Mouse (Mus musculus): ENCODE data around the gene Tnfsfm13. TPM values are rescaled to one million over a fixed set of nuclear protein-coding genes. Genes with fewer than 3 reads are reported as not detected.
A peak's percentile ranks its signal among the peaks of the same experiment; 100 is the strongest.

The Tnfsfm13 gene
- polyA plus RNA-seq, 1 experiment from 2014 or later, result 0.60 TPM

GRCm38 (mm10) chr11:69681314-69682208 lies 14.3 kb downstream of the Tnfsfm13 start, which contains the start of gene Senp3:
Gene Senp3, minus strand, starts transcription at chr11:69682084.
- Histone ChIP-seq H3K27me3 (ENCODE audit: control insufficient read depth, insufficient read depth, low read length) (no peaks in the 10 kb centered on the region), H3K4me3 (ENCODE audit: low read depth, low read length) (peak within 1 kb of the TSS; percentile 85), H3K9ac (ENCODE audit: low read length) (peak within 1 kb of the TSS; percentile 83), H3K36me3 (ENCODE audit: control insufficient read depth, insufficient read depth, low read length) (peaks cover 2% of the 10 kb centered on the region; the same call in 1 of the 2 replicates), H3K4me1 (replicated peaks; ENCODE audit: control insufficient read depth, insufficient read depth, low read length) (peaks cover 12% of the 10 kb centered on the region; the same call in 1 of the 2 replicates), H3K4me2 (ENCODE audit: low read depth, low read length, severe bottlenecking) (peak within 1 kb of the TSS; percentile 94), H3K27ac (ENCODE audit: low read depth, low read length) (peak within 1 kb of the TSS; percentile 92), H3K9me3 (ENCODE audit: control insufficient read depth, low read length) (no peaks in the 10 kb centered on the region)
- peak; percentile 95 for ATAC-seq (replicated peaks; ENCODE audit: low FRiP score)
- DNase-seq (ENCODE audit: low spot score), result peak; percentile 99
- WGBS, result 1% methylated on average over 73 of the region's 80 CpGs

DNA sequence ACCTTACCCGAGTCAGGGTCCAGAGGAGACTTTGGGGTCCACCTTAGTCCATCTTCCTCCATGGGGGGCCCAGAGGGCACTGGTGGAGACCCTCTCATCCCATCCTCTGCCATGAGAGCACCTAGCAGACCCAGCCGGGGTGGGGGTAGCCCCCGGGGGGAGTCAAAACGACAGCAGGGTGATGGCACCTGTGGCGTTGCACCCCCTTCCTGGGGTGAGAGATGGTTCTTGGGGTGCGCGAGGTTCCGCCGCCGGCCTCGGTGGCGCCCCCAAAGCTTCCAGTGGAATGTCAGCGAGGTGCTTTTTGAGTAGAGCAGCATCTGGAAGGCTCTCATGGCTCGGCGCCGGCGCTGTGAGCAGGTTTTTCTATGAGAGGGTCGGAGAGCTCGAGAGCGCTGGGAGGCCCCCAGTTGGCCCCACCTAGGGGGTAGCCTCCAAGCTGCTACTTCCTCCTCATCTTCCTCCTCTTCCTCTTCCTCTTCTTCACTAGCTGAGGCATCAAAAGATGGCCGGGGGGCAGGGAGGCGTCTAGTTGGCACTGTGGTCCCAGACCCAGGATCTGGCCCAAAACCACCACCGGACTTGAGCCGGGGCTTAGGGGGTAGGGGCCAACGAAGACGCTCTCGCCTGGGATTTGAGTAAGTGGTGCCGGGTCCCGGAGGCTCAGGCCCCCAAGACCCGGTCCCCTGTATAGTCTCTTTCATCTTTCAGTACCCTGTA lies 15.6 kb downstream of the Tnfsfm13 start:
- peak overlapping the region; percentile 85 for H3K4me3 ChIP-seq (ENCODE audit: low read depth, low read length)
- WGBS, result 93% methylated on average over 30 of the region's 30 CpGs
- H3K4me1 ChIP-seq (replicated peaks; ENCODE audit: control insufficient read depth, insufficient read depth, low read length), result peaks cover 12% of the 10 kb centered on the region; the same call in 1 of the 2 replicates
- no peak overlapping the region for H3K27ac ChIP-seq (ENCODE audit: low read depth, low read length)
- peak overlapping the region; percentile 83 for H3K9ac ChIP-seq (ENCODE audit: low read length)
- peaks cover 2% of the 10 kb centered on the region; the same call in 1 of the 2 replicates for H3K36me3 ChIP-seq (ENCODE audit: control insufficient read depth, insufficient read depth, low read length)
- peak overlapping the region; percentile 94; the same call in 1 of the 2 replicates for H3K4me2 ChIP-seq (ENCODE audit: low read depth, low read length, severe bottlenecking)
- H3K27me3 ChIP-seq (ENCODE audit: control insufficient read depth, insufficient read depth, low read length), result no peaks in the 10 kb centered on the region
- no peak for DNase-seq (ENCODE audit: low spot score)
- H3K9me3 ChIP-seq (ENCODE audit: control insufficient read depth, low read length), result no peaks in the 10 kb centered on the region
- no peak for ATAC-seq (replicated peaks; ENCODE audit: low FRiP score)

DNA sequence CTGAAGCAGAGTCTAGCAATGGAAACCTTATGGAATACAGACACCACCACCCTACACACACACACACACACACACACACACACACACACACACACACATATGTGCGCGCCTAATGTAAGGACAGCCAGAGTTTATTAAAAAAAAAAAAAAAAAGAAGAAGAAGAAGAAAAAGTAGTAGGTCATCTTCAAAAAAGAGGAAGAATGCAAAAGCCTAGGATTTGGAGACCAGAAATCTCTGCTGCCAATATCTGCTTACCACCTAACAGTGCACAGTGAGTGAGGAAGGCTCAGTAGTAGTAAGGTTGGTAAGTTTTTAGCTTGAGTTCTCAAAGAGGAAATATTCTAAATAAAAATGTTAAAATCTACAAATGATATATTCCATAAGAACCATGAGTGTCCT lies 16.8 kb downstream of the Tnfsfm13 start:
- Histone ChIP-seq H3K27me3 (ENCODE audit: control insufficient read depth, insufficient read depth, low read length) (no peaks in the 10 kb centered on the region), H3K27ac (ENCODE audit: low read depth, low read length) (no peak overlapping the region), H3K4me1 (replicated peaks; ENCODE audit: control insufficient read depth, insufficient read depth, low read length) (peaks cover 10% of the 10 kb centered on the region; the same call in 1 of the 2 replicates), H3K9ac (ENCODE audit: low read length) (no peak overlapping the region), H3K36me3 (ENCODE audit: control insufficient read depth, insufficient read depth, low read length) (peaks cover 5% of the 10 kb centered on the region), H3K4me3 (ENCODE audit: low read depth, low read length) (no peak overlapping the region), H3K4me2 (ENCODE audit: low read depth, low read length, severe bottlenecking) (no peak overlapping the region), H3K9me3 (ENCODE audit: control insufficient read depth, low read length) (no peaks in the 10 kb centered on the region)
- 100% methylated on average over 2 of the region's 2 CpGs for WGBS
- no peak for ATAC-seq (replicated peaks; ENCODE audit: low FRiP score)
- no peak for DNase-seq (ENCODE audit: low spot score)

GRCm38 (mm10) chr11:69672211-69672706 lies 23.6 kb downstream of the Tnfsfm13 start, which contains the start of gene Eif4a1:
Gene Eif4a1, minus strand, starts transcription at chr11:69672423.
- H3K36me3 ChIP-seq (ENCODE audit: control insufficient read depth, insufficient read depth, low read length), result peaks cover 27% of the 10 kb centered on the region
- H3K27me3 ChIP-seq (ENCODE audit: control insufficient read depth, insufficient read depth, low read length), result no peaks in the 10 kb centered on the region
- ATAC-seq (replicated peaks; ENCODE audit: low FRiP score), result peak; percentile 97
- 0% methylated on average over 36 of the region's 36 CpGs for WGBS
- H3K27ac ChIP-seq (ENCODE audit: low read depth, low read length), result peak within 1 kb of the TSS; percentile 94
- H3K4me3 ChIP-seq (ENCODE audit: low read depth, low read length), result peak within 1 kb of the TSS; percentile 100
- peak within 1 kb of the TSS; percentile 97 for H3K4me2 ChIP-seq (ENCODE audit: low read depth, low read length, severe bottlenecking)
- peaks cover 11% of the 10 kb centered on the region; the same call in 1 of the 2 replicates for H3K4me1 ChIP-seq (replicated peaks; ENCODE audit: control insufficient read depth, insufficient read depth, low read length)
- H3K9me3 ChIP-seq (ENCODE audit: control insufficient read depth, low read length), result no peaks in the 10 kb centered on the region
- DNase-seq (ENCODE audit: low spot score), result peak; percentile 99
- peak within 1 kb of the TSS; percentile 100 for H3K9ac ChIP-seq (ENCODE audit: low read length)

- peak; percentile 5; the same call in 1 of the 2 replicates for ATAC-seq (replicated peaks; ENCODE audit: low FRiP score)
- WGBS, result under 1% methylated on average over 43 of the region's 43 CpGs
- Histone ChIP-seq H3K27ac (ENCODE audit: low read depth, low read length) (peak overlapping the region; percentile 94), H3K4me2 (ENCODE audit: low read depth, low read length, severe bottlenecking) (peak overlapping the region; percentile 97), H3K9ac (ENCODE audit: low read length) (peak overlapping the region; percentile 100), H3K9me3 (ENCODE audit: control insufficient read depth, low read length) (no peaks in the 10 kb centered on the region), H3K36me3 (ENCODE audit: control insufficient read depth, insufficient read depth, low read length) (peaks cover 27% of the 10 kb centered on the region), H3K4me3 (ENCODE audit: low read depth, low read length) (peak overlapping the region; percentile 100), H3K27me3 (ENCODE audit: control insufficient read depth, insufficient read depth, low read length) (no peaks in the 10 kb centered on the region), H3K4me1 (replicated peaks; ENCODE audit: control insufficient read depth, insufficient read depth, low read length) (peaks cover 11% of the 10 kb centered on the region; the same call in 1 of the 2 replicates)
- no peak for DNase-seq (ENCODE audit: low spot score)
Measured at GRCm38 (mm10) chr11:69671726-69672124, 24.2 kb downstream of the Tnfsfm13 start.

- Histone ChIP-seq H3K36me3 (ENCODE audit: control insufficient read depth, insufficient read depth, low read length) (peaks cover 33% of the 10 kb centered on the region), H3K4me1 (replicated peaks; ENCODE audit: control insufficient read depth, insufficient read depth, low read length) (peaks cover 11% of the 10 kb centered on the region; the same call in 1 of the 2 replicates), H3K4me3 (ENCODE audit: low read depth, low read length) (peak overlapping the region; percentile 100), H3K27me3 (ENCODE audit: control insufficient read depth, insufficient read depth, low read length) (no peaks in the 10 kb centered on the region), H3K27ac (ENCODE audit: low read depth, low read length) (peak overlapping the region; percentile 94), H3K9me3 (ENCODE audit: control insufficient read depth, low read length) (no peaks in the 10 kb centered on the region), H3K9ac (ENCODE audit: low read length) (peak overlapping the region; percentile 100), H3K4me2 (ENCODE audit: low read depth, low read length, severe bottlenecking) (peak overlapping the region; percentile 97)
- ATAC-seq (replicated peaks; ENCODE audit: low FRiP score), result peak; percentile 73
- DNase-seq (ENCODE audit: low spot score), result peak; percentile 98
- under 1% methylated on average over 61 of the region's 61 CpGs for WGBS
Measured at GRCm38 (mm10) chr11:69670786-69671725, 24.8 kb downstream of the Tnfsfm13 start.

DNA sequence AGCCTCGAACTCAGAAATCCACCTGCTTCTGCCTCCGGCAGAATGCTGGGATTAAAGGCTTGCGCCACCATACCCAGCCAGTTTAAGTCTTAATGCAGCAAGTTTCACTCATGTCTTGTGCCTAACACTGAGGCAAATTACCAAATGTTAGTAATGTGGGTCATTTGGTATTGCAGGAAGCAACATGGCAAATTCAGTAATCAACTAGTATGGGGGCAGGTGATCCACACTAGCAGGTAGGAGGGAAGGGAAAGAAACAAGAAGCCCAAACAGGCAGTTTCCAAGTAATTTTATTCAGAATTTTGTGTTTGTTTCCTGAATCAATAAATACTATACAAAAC lies 29.3 kb downstream of the Tnfsfm13 start:
- Histone ChIP-seq H3K4me2 (ENCODE audit: low read depth, low read length, severe bottlenecking) (no peak overlapping the region), H3K36me3 (ENCODE audit: control insufficient read depth, insufficient read depth, low read length) (peaks cover 40% of the 10 kb centered on the region), H3K9me3 (ENCODE audit: control insufficient read depth, low read length) (no peaks in the 10 kb centered on the region), H3K4me3 (ENCODE audit: low read depth, low read length) (no peak overlapping the region), H3K9ac (ENCODE audit: low read length) (no peak overlapping the region), H3K27ac (ENCODE audit: low read depth, low read length) (no peak overlapping the region), H3K4me1 (replicated peaks; ENCODE audit: control insufficient read depth, insufficient read depth, low read length) (peaks cover 13% of the 10 kb centered on the region; the same call in 1 of the 2 replicates), H3K27me3 (ENCODE audit: control insufficient read depth, insufficient read depth, low read length) (no peaks in the 10 kb centered on the region)
- 83% methylated on average over 3 of the region's 3 CpGs for WGBS
- ATAC-seq (replicated peaks; ENCODE audit: low FRiP score) (no peak), DNase-seq (ENCODE audit: low spot score) (no peak)

All from forebrain, embryonic 11.5 days (tissue).